Mouse (Mus musculus) brain, embryonic 14.5 days (tissue): Measurements from ENCODE around the gene Vmn1r7.

Experiments
- CTCF ChIP-seq: fragments of 200-500 bp; IDR thresholded peaks from 2 replicates; pipeline ENCODE4 v1.5.1; 2012; ENCODE audit warnings: inconsistent platforms, mild to moderate bottlenecking, moderate library complexity, borderline replicate concordance; ENCODE audit not compliant: insufficient read depth, insufficient read length; ENCODE audit errors: extremely low read depth
- POLR2A ChIP-seq: fragments of 200-500 bp; IDR thresholded peaks from 2 replicates; pipeline ENCODE4 v1.6.1; 2012; ENCODE audit warnings: mild to moderate bottlenecking, inconsistent platforms, borderline replicate concordance; ENCODE audit not compliant: poor library complexity, insufficient read depth, insufficient read length, severe bottlenecking; ENCODE audit errors: extremely low read depth

DNA sequence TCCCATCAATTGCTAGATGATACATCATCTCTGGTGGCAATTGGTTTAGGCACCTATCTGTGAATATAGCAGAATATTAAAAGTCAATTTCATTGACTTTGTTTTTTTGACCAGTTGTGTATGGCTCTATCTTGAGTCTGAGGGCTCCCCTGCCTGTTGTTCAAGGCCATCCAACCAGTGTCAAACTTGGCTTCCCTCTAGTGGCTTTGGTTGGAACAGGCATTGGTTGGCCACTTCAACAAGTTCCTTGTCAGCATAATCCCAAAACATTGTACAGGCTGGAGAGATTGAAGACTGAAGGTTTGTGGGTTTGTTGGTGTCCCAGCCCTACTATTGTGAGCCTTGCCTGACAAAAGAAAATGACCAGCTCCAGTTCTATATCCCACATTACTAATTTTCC lies 38.6 kb upstream of the Vmn1r7 start:
- TF ChIP-seq POLR2A (no peak), CTCF (no peak)
